Mouse (Mus musculus) embryonic facial prominence, embryonic 12.5 days (tissue): ENCODE measurements around the gene Bcar1. TPM values are rescaled to one million over a fixed set of nuclear protein-coding genes. Genes with fewer than 3 reads are reported as not detected.
A peak's percentile ranks its signal among the peaks of the same experiment; 100 is the strongest.

ENCODE experiments used
- ATAC-seq: fragments of 200-750 bp; cut with Nextera tagmentation; 2 replicates; pipeline ENCODE4 v1.8.0; 2017; ENCODE audit not compliant: insufficient number of reproducible peaks, insufficient read depth, low FRiP score, low TSS enrichment
- H3K27ac ChIP-seq: fragments of 300-500 bp; sonication (generic); 2 replicates; pipeline ENCODE4 v1.5.1; 2016; ENCODE audit warnings: mild to moderate bottlenecking
- H3K27me3 ChIP-seq: fragments of 300-500 bp; sonication (generic); 2 replicates; pipeline ENCODE4 v1.6.1; 2016; ENCODE audit warnings: mild to moderate bottlenecking, moderate library complexity
- H3K36me3 ChIP-seq: fragments of 300-500 bp; sonication (generic); 2 replicates; pipeline ENCODE4 v1.6.1; 2016; ENCODE audit warnings: mild to moderate bottlenecking
- H3K4me1 ChIP-seq: fragments of 300-500 bp; sonication (generic); 2 replicates; pipeline ENCODE4 v1.6.1; 2016
- H3K4me2 ChIP-seq: fragments of 300-500 bp; sonication (generic); replicated peaks from 2 replicates; pipeline ENCODE4 v1.6.1; 2016; ENCODE audit warnings: mild to moderate bottlenecking, moderate library complexity
- H3K4me3 ChIP-seq: fragments of 300-500 bp; sonication (generic); 2 replicates; pipeline ENCODE4 v1.5.1; 2016; ENCODE audit warnings: mild to moderate bottlenecking
- H3K9ac ChIP-seq: fragments of 300-500 bp; sonication (generic); 2 replicates; pipeline ENCODE4 v1.6.1; 2016; ENCODE audit warnings: mild to moderate bottlenecking, moderate library complexity
- H3K9me3 ChIP-seq: fragments of 300-500 bp; sonication (generic); 2 replicates; pipeline ENCODE4 v1.6.1; 2016; ENCODE audit warnings: mild to moderate bottlenecking, moderate library complexity
- WGBS: fragments of 180-500 bp; shearing (Covaris S2); methylation state at CpG from one replicate; pipeline ENCODE4 v1.1.7; 2016; 5-methylcytosine and 5-hydroxymethylcytosine counted together
- polyA plus RNA-seq: library from polyadenylated mRNA; unstranded; fragments of >200 nt; fragmentation: Nextera tagmentation; extraction: Ambion mirVana; gene quantifications from 2 replicates; pipeline ENCODE4 v1.2.1, GENCODE M21; 2016

Gene Bcar1
- polyA plus RNA-seq, 1 experiment from 2014 or later: 40.0 TPM

- 47% methylated on average over 6 of the region's 6 CpGs for WGBS
- H3K27ac ChIP-seq: no peak overlapping the region
- 0 out of 2 replicates have a peak, but pooled peaks have one; percentile 67 for ATAC-seq
Observed at GRCm38 (mm10) chr8:111693261-111693741, 50.3 kb downstream of the Bcar1 start.

GRCm38 (mm10) chr8:111690960-111691445, 52.6 kb downstream of the Bcar1 start, which contains the start of gene Ctrb1:
Ctrb1 (minus strand) TSS chr8:111691010.
- H3K4me3 ChIP-seq: no peak within 1 kb of the TSS
- no peaks in the 10 kb centered on the region for H3K36me3 ChIP-seq
- no peak within 1 kb of the TSS for H3K9ac ChIP-seq
- no peak for ATAC-seq
- H3K4me1 ChIP-seq: no peaks in the 10 kb centered on the region
- H3K27me3 ChIP-seq: no peaks in the 10 kb centered on the region
- WGBS: 84% methylated on average over 2 of the region's 2 CpGs
- no peaks in the 10 kb centered on the region for H3K9me3 ChIP-seq
- no peak within 1 kb of the TSS for H3K27ac ChIP-seq
- H3K4me2 ChIP-seq: no peak within 1 kb of the TSS

More at GRCm38 (mm10) chr8:111693261-111693741, 50.3 kb downstream of the Bcar1 start:
- no peaks in the 10 kb centered on the region for H3K4me1 ChIP-seq
- H3K4me3 ChIP-seq: no peak overlapping the region
- no peaks in the 10 kb centered on the region for H3K27me3 ChIP-seq
- H3K36me3 ChIP-seq: no peaks in the 10 kb centered on the region
- H3K9ac ChIP-seq: no peak overlapping the region
- no peak overlapping the region for H3K4me2 ChIP-seq
- H3K9me3 ChIP-seq: no peaks in the 10 kb centered on the region

- Histone ChIP-seq H3K27me3 (no peaks in the 10 kb centered on the region), H3K9me3 (no peaks in the 10 kb centered on the region), H3K9ac (no peak overlapping the region), H3K4me3 (no peak overlapping the region), H3K27ac (no peak overlapping the region), H3K4me2 (no peak overlapping the region), H3K4me1 (no peaks in the 10 kb centered on the region), H3K36me3 (no peaks in the 10 kb centered on the region)
- no peak for ATAC-seq
- 80% methylated on average over 13 of the region's 13 CpGs for WGBS
Observed at GRCm38 (mm10) chr8:111686881-111687280, 56.7 kb downstream of the Bcar1 start.

- Histone ChIP-seq H3K4me2 (no peak overlapping the region), H3K27me3 (no peaks in the 10 kb centered on the region), H3K27ac (no peak overlapping the region), H3K9ac (no peak overlapping the region), H3K4me3 (no peak overlapping the region), H3K9me3 (no peaks in the 10 kb centered on the region), H3K36me3 (no peaks in the 10 kb centered on the region), H3K4me1 (no peaks in the 10 kb centered on the region)
- no peak for ATAC-seq
- 27% methylated on average over 9 of the region's 9 CpGs for WGBS
Observed at GRCm38 (mm10) chr8:111682521-111682920, 61.1 kb downstream of the Bcar1 start.

- Histone ChIP-seq H3K9me3 (no peaks in the 10 kb centered on the region), H3K36me3 (no peaks in the 10 kb centered on the region), H3K4me3 (no peak overlapping the region), H3K27me3 (no peaks in the 10 kb centered on the region), H3K27ac (no peak overlapping the region), H3K4me1 (no peaks in the 10 kb centered on the region), H3K4me2 (no peak overlapping the region), H3K9ac (no peak overlapping the region)
- WGBS: 77% methylated on average over 11 of the region's 11 CpGs
- no peak for ATAC-seq
Observed at GRCm38 (mm10) chr8:111681153-111681552, 62.5 kb downstream of the Bcar1 start.

- WGBS: 39% methylated on average over 17 of the region's 17 CpGs
- Histone ChIP-seq H3K27me3 (no peaks in the 10 kb centered on the region), H3K4me1 (no peaks in the 10 kb centered on the region), H3K9me3 (no peaks in the 10 kb centered on the region), H3K4me3 (no peak overlapping the region), H3K4me2 (0 out of 2 replicates have a peak overlapping the region, but pooled peaks have one; percentile 15), H3K9ac (no peak overlapping the region), H3K27ac (no peak overlapping the region), H3K36me3 (no peaks in the 10 kb centered on the region)
- no peak for ATAC-seq
Observed at GRCm38 (mm10) chr8:111680423-111681028, 63.1 kb downstream of the Bcar1 start.

GRCm38 (mm10) chr8:111678848-111679247, 64.8 kb downstream of the Bcar1 start:
- H3K27ac ChIP-seq: no peak overlapping the region
- H3K4me1 ChIP-seq: no peaks in the 10 kb centered on the region
- no peaks in the 10 kb centered on the region for H3K36me3 ChIP-seq
- ATAC-seq: no peak
- H3K9me3 ChIP-seq: no peaks in the 10 kb centered on the region
- H3K4me2 ChIP-seq: no peak overlapping the region
- no peak overlapping the region for H3K9ac ChIP-seq
- 87% methylated on average over 7 of the region's 7 CpGs for WGBS
- H3K27me3 ChIP-seq: no peaks in the 10 kb centered on the region
- H3K4me3 ChIP-seq: no peak overlapping the region

- no peak overlapping the region for H3K27ac ChIP-seq
- no peak for ATAC-seq
- H3K4me2 ChIP-seq: no peak overlapping the region
- no peak overlapping the region for H3K4me3 ChIP-seq
- no peaks in the 10 kb centered on the region for H3K36me3 ChIP-seq
- no peaks in the 10 kb centered on the region for H3K9me3 ChIP-seq
- no peaks in the 10 kb centered on the region for H3K4me1 ChIP-seq
- no peak overlapping the region for H3K9ac ChIP-seq
- 35% methylated on average over 3 of the region's 3 CpGs for WGBS
- H3K27me3 ChIP-seq: no peaks in the 10 kb centered on the region
Observed at GRCm38 (mm10) chr8:111678111-111678510, 65.5 kb downstream of the Bcar1 start.

- H3K9me3 ChIP-seq: no peaks in the 10 kb centered on the region
- H3K4me1 ChIP-seq: no peaks in the 10 kb centered on the region
- no peak overlapping the region for H3K4me3 ChIP-seq
- WGBS: 73% methylated on average over 8 of the region's 8 CpGs
- ATAC-seq: no peak
- H3K4me2 ChIP-seq: no peak overlapping the region
- no peak overlapping the region for H3K9ac ChIP-seq
- 0 out of 2 replicates have a peak, but pooled peaks cover 4% of the 10 kb centered on the region for H3K36me3 ChIP-seq
- H3K27me3 ChIP-seq: no peaks in the 10 kb centered on the region
- no peak overlapping the region for H3K27ac ChIP-seq
Observed at GRCm38 (mm10) chr8:111676237-111676636, 67.4 kb downstream of the Bcar1 start.

- H3K4me1 ChIP-seq: no peaks in the 10 kb centered on the region
- H3K4me2 ChIP-seq: no peak overlapping the region
- no peak overlapping the region for H3K9ac ChIP-seq
- no peak for ATAC-seq
- H3K4me3 ChIP-seq: no peak overlapping the region
- H3K27ac ChIP-seq: no peak overlapping the region
- H3K27me3 ChIP-seq: no peaks in the 10 kb centered on the region
- H3K36me3 ChIP-seq: peaks cover 42% of the 10 kb centered on the region
- WGBS: 82% methylated on average over 2 of the region's 2 CpGs
- H3K9me3 ChIP-seq: no peaks in the 10 kb centered on the region
Observed at GRCm38 (mm10) chr8:111666751-111667150, 76.9 kb downstream of the Bcar1 start.

GRCm38 (mm10) chr8:111662473-111662872, 81.1 kb downstream of the Bcar1 start:
- Histone ChIP-seq H3K27ac (no peak overlapping the region), H3K36me3 (peaks cover 33% of the 10 kb centered on the region), H3K4me2 (no peak overlapping the region), H3K9ac (no peak overlapping the region), H3K27me3 (no peaks in the 10 kb centered on the region), H3K4me1 (no peaks in the 10 kb centered on the region), H3K9me3 (no peaks in the 10 kb centered on the region), H3K4me3 (no peak overlapping the region)
- WGBS: 91% methylated on average over 3 of the region's 3 CpGs
- ATAC-seq: no peak
